In genomic region chr13:23307069-23307814, GRCm38 (mm10) we compare ENCODE assay signal across 9 mouse cellular contexts.
DNase-seq lines count a peak whose midpoint lies in the region; ATAC-seq lines count a peak whose summit lies in the region.
"Had no signal": no experiment of that assay in that cellular context is flagged by ENCODE, and none has a peak within 500 bp of the region (broad histone marks: within the 10 kb centered on the region; RNA-seq: fewer than 3 reads in every experiment).

No protein-coding gene starts in this region.

- WGBS in heart, embryonic 13.5 days, result 2% methylated on average over 24 of the region's 24 CpGs
- WGBS in intestine, embryonic 14.5 days, result 4% methylated on average over 24 of the region's 24 CpGs

- H3K27me3 ChIP-seq in heart, embryonic 13.5 days (replicated peaks), result peaks cover 64% of the 10 kb centered on the region
- peaks cover 53% of the 10 kb centered on the region for H3K27me3 ChIP-seq in intestine, embryonic 14.5 days (replicated peaks; ENCODE audit: control insufficient read depth, insufficient read depth, low read length)

- peak overlapping the region; percentile 38; the same call in 1 of the 2 replicates for H3K9ac ChIP-seq in heart, embryonic 13.5 days
- H3K9ac ChIP-seq in intestine, embryonic 14.5 days (ENCODE audit: low read length), result no peak overlapping the region

- no peaks in the 10 kb centered on the region for H3K36me3 ChIP-seq in heart, embryonic 13.5 days
- no peaks in the 10 kb centered on the region for H3K36me3 ChIP-seq in intestine, embryonic 14.5 days (ENCODE audit: control insufficient read depth, insufficient read depth, low read length)

- no peak overlapping the region for H3K27ac ChIP-seq in heart, embryonic 13.5 days (replicated peaks)
- no peak overlapping the region for H3K27ac ChIP-seq in intestine, embryonic 14.5 days (ENCODE audit: low read depth)
- H3K27ac ChIP-seq: macrophage had no signal

- DNase-seq in heart, adult 11 months, result no peak
- DNase-seq in 416B (ENCODE audit: low read depth), result peak; percentile 21
- peak; percentile 87 for DNase-seq in embryo, embryonic 10 days (ENCODE audit: low spot score)
- DNase-seq in intestine, embryonic 14.5 days (ENCODE audit: low spot score), result peak; percentile 70
- DNase-seq in neural tube, embryonic 10.5 days (ENCODE audit: extremely low spot score, low spot score), result peak; percentile 75
- no peak for DNase-seq in adrenal gland, adult 8-10 months
- no peak for DNase-seq in urinary bladder, postnatal 25 days (ENCODE audit: low spot score)

- H3K4me1 ChIP-seq in heart, embryonic 13.5 days, result peaks cover 21% of the 10 kb centered on the region
- no peaks in the 10 kb centered on the region; the same call in 1 of the 2 replicates for H3K4me1 ChIP-seq in intestine, embryonic 14.5 days (replicated peaks; ENCODE audit: control insufficient read depth, insufficient read depth, low read length)

- H3K4me2 ChIP-seq in heart, embryonic 13.5 days, result peak overlapping the region; percentile 80
- peak overlapping the region; percentile 44 for H3K4me2 ChIP-seq in intestine, embryonic 14.5 days (ENCODE audit: low read length)

- ATAC-seq in heart, embryonic 13.5 days (ENCODE audit: extremely low read depth, insufficient number of reproducible peaks, low FRiP score, low TSS enrichment), result no peak
- ATAC-seq in intestine, embryonic 14.5 days (replicated peaks; ENCODE audit: low FRiP score, low TSS enrichment, low read depth), result no peak; the same call in 1 of the 2 replicates

- peak overlapping the region; percentile 56 for H3K4me3 ChIP-seq in heart, embryonic 13.5 days
- H3K4me3 ChIP-seq in intestine, embryonic 14.5 days (ENCODE audit: low read depth, low read length), result peak overlapping the region; percentile 29

- H3K9me3 ChIP-seq in heart, embryonic 13.5 days, result no peaks in the 10 kb centered on the region
- H3K9me3 ChIP-seq in intestine, embryonic 14.5 days (ENCODE audit: control insufficient read depth, low read length), result no peaks in the 10 kb centered on the region

Comparison
In these comparisons a context has a peak if more than half of its experiments do, and no peak if none do; other contexts are left out.
1. DNase-seq: peak in 416B (single experiment), embryo, embryonic 10 days (single experiment), intestine, embryonic 14.5 days (single experiment) and neural tube, embryonic 10.5 days (single experiment); none in heart, adult 11 months (single experiment), adrenal gland, adult 8-10 months (single experiment) and urinary bladder, postnatal 25 days (single experiment).